Mouse (Mus musculus) gastrocnemius, adult 18-20 months (tissue): ENCODE measurements around the gene Slc34a3. TPM values are rescaled to one million over a fixed set of nuclear protein-coding genes. Genes with fewer than 3 reads are reported as not detected.

ENCODE experiments used
- DNase-seq: peaks from one replicate; pipeline ENCODE4 v3.0.0; 2021; ENCODE audit warnings: low spot score
- total RNA-seq, 2 experiments: library from RNA; stranded (reverse); gene quantifications; 2 replicates each; pipeline ENCODE4 v1.2.3; 2021

The Slc34a3 gene
- total RNA-seq, 2 experiments from 2014 or later = not detected

GRCm38 (mm10) chr2:25225811-25226379 lies 8.3 kb downstream of the Slc34a3 start:
- DNase-seq = no peak

DNA sequence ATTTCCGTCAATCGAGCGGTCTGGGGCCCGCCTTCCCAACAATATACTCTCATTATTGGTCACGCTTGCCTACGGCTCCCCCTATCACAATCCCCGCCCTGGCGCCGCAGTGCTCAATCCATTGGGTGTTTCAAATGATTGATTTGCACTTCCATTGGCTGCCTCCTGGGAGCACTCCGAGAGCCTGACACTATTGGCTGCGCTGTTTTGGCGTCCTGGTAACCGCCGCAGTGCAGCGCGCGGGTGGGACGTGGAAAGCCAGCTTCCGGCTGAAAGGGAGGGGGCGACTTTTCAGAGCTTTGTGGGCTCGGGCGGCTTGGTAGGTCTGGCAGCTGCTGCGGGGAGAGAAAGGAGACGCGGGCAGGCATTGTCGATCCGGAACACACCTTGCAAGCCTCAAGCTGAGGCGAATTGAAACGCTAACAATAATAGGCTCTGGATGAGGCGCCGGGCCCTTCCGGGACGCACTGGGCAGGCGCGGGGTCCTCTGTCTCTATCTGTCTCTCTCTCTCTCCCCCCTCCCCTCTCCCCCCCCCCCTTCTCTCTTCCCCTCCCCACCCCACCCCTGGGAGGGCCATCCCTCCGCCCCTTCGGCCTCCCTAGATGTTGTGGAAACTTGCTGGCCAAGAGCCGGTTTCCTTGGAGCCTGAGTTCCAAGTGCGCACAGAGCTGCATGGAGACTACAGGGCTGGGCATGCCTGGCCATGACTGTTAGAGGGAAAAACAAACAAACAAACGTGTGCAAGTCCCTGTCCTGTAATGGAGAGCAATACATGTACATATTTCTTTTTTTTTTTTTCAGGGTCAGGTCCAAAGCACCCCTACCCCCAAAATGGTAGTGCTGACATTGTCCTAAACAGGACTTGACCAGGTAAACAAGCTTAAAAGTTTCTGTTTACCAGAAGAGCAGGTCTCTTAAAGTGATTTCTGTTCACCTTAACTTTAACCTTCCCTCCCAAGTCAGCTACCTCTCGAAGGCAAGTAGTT lies 9.1 kb downstream of the Slc34a3 start:
- peak; percentile 99 for DNase-seq

DNA sequence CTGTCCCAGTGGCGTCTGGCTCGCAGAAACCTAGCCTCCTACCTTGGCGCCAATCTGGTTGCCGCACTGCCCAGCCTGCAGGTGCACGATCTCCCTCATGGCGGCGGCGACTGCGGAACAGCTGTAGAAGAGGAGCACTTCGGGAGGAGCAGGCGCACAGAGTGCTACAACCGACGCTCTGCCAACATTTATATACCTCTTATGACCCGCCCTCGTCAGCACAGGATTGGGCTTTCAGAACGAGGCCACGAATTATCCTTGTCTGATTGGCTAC lies 9.7 kb downstream of the Slc34a3 start, which contains the start of gene Tubb4b:
Gene Tubb4b, minus strand, starts transcription at position 211 of the 274 bp plus-strand sequence.
- no peak for DNase-seq

GRCm38 (mm10) chr2:25223681-25224491 lies 10.3 kb downstream of the Slc34a3 start:
- DNase-seq = peak; percentile 87

GRCm38 (mm10) chr2:25221331-25221772 lies 12.8 kb downstream of the Slc34a3 start:
- DNase-seq = no peak

- no peak for DNase-seq
These were observed 15.7 kb downstream of the Slc34a3 start, which contains the start of gene Fam166a for GRCm38 (mm10) chr2:25218445-25218844. TSS of gene Fam166a (plus strand) at chr2:25218745.

DNA sequence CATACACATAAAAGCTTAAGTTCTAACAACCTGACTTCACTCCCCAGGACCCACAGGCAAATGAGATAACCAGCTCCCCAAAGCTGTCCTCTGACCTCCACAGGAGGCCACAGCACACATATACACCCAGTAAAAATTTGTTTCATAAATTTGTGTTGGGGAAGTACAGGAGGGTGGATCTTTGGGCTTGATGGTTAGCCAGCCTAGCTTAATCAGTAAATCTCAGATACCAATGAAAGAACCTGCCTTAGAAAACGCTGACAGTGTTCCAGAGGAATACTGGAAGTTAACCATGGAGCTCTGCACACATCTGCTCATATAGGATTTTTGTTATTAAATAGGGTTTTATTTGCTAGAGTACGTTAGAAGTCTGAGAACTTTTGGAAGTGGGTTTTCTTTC lies 16.5 kb downstream of the Slc34a3 start:
- DNase-seq = no peak

- DNase-seq = no peak
These were observed 19.7 kb downstream of the Slc34a3 start, which contains the start of gene Stpg3 for GRCm38 (mm10) chr2:25214444-25214843. TSS of gene Stpg3 (minus strand) at chr2:25214637.

- no peak for DNase-seq
These were observed 20.8 kb downstream of the Slc34a3 start for GRCm38 (mm10) chr2:25213266-25213865.

- peak; percentile 89 for DNase-seq
These were observed 23.0 kb downstream of the Slc34a3 start, which contains the start of gene Nelfb for GRCm38 (mm10) chr2:25211121-25211670. TSS of gene Nelfb (minus strand) at chr2:25211489.

DNA sequence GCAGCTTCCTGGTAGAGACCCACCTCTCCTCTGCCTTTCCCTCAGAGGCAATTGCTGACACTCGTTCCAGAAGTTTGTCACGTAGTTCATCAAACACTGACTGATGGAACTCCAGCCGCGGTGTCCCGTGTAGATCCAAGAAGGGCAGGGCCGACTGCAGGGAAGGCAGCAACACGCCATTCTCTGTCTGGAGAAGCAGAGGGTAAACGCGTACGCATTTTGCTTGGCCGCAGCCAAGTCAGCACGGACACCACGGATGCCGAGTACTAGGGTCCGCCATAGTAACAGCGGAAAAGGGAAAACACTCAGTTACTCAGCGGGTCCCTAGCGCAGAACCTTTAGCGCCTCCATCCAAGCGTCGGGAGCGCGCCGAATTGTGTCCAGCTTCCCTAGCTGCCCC lies 23.5 kb downstream of the Slc34a3 start:
- no peak for DNase-seq

- no peak for DNase-seq
These were observed 26.6 kb downstream of the Slc34a3 start for GRCm38 (mm10) chr2:25207593-25207992.

- DNase-seq = no peak
These were observed 30.4 kb downstream of the Slc34a3 start for GRCm38 (mm10) chr2:25203631-25204214.

DNA sequence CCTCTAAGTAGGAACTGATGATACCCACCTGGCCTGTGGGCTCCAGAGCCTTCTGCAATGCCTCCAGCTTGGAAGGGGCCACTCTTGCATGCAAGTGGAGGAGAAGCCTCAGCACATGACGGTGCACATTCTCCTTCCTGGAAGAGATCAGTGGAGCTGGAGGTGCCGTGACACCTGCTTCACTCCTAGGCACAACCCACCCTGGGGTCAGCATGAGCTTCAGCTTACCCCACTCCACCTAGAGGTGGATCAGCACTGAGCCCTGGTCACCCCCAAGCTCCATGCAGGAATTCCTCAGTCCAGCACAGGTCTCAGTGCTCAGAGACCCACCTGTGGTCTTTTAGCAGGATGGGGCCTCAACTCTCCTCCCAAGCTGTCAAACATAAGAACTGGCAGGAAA lies 33.5 kb downstream of the Slc34a3 start:
- no peak for DNase-seq

- DNase-seq = no peak
These were observed 36.2 kb downstream of the Slc34a3 start for GRCm38 (mm10) chr2:25197946-25198345.

- DNase-seq = no peak
These were observed 37.0 kb downstream of the Slc34a3 start for GRCm38 (mm10) chr2:25197191-25197590.

GRCm38 (mm10) chr2:25196172-25196954 lies 37.8 kb downstream of the Slc34a3 start, which contains the start of gene Tor4a:
TSS of gene Tor4a (minus strand) at chr2:25196886.
- DNase-seq = peak; percentile 73

DNA sequence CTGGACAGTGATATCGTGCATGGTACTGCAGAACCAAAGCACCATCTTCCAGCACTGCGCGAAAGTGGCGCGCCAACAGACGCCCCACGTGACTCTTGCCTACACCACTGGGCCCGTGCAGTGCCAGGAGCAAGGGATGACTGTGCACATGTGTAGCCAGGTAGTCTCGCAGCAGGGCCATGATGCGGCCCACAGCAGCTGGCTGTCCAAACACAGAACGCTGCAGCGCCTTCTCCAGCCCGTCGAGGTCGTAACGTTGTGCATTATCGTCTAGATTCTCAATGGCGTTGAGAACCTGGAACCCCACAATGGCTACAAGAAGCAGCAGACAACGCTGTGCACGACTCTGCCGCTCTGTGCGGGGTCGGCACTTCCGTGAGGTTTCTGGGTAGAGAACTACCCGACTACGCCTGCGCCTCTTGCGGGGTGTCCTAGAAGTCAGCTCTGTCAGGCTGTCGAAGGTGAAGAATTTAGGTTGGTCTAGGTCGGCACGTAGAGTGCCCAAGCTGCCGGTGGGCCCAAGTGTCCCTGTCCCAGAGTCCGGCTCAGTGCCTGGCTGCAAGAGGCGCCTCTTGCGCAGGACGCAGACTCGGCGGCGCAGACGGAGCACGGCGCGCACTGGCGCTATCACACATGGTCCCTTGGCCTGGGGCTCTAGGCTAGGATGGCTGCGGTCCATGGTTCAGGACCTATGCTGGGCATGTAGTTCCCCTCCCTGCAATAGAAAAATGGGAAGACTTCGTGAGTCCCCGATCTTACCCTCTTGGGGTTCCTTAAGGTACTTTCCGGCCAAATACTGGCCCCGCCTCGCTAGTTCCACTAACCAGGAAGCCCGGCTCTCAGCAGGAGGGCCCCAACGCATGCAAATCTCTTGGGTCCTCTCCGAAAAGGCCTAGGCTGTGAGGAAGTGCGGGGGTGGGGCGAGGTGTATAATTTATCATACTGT lies 38.7 kb downstream of the Slc34a3 start:
- DNase-seq = peak; percentile 55
